Comparison of ENCODE assay signal across 10 mouse cellular contexts in the genomic region with DNA sequence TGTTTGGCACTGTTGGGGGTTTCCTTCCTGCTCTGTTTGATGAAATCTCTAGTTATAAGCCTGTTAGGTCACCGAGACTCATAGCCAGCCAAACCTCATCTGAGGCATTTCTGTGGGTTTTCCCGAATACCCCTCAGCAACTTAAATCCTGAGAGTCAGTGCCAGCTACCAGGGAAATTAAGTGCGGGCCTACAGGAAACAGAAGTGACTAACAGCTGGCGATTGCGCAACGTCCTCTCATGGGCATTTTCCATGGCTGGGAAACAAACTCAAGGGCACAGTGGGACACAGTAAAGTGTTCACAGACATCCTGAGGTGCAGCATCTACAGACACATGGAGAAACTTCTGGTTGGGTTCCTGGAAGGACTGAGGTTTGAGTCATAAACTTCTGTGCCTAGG. TPM values are rescaled to one million over a fixed set of nuclear protein-coding genes. Genes with fewer than 3 reads are reported as not detected.
A peak's percentile ranks its signal among the peaks of the same experiment; 100 is the strongest.
DNase-seq lines count a peak whose midpoint lies in the region; ATAC-seq lines count a peak whose summit lies in the region.
"Had no signal": no experiment of that assay in that cellular context is flagged by ENCODE, and none has a peak within 500 bp of the region (broad histone marks: within the 10 kb centered on the region; RNA-seq: fewer than 3 reads in every experiment).

No protein-coding gene starts in this region.

- H3K27me3 ChIP-seq in heart, embryonic 12.5 days (replicated peaks): no peaks in the 10 kb centered on the region
- H3K27me3 ChIP-seq: lung, embryonic 15.5 days had no signal

- no peaks in the 10 kb centered on the region for H3K4me1 ChIP-seq in heart, embryonic 12.5 days (replicated peaks)

- ATAC-seq in heart, embryonic 12.5 days (ENCODE audit: insufficient number of reproducible peaks, low FRiP score): no peak
- ATAC-seq: CD4-positive, CD25-positive, alpha-beta regulatory T cell, adult 4 months had no signal

- no peaks in the 10 kb centered on the region for H3K9me3 ChIP-seq in heart, embryonic 12.5 days (replicated peaks)
- H3K9me3 ChIP-seq: lung, embryonic 15.5 days had no signal

- H3K9ac ChIP-seq in heart, embryonic 12.5 days: no peak overlapping the region
- H3K9ac ChIP-seq: lung, embryonic 15.5 days had no signal

- intact Hi-C loops in heart, postnatal 14 days (cut with DNase I): no loop called here

- DNase-seq in heart, adult 18-20 months: peak; percentile 78 to 79
- peak; percentile 86 for DNase-seq in adrenal gland, postnatal 14 days
- peak; percentile 41 to 54 for DNase-seq in heart, postnatal 14 days
- DNase-seq in lung, postnatal 14 days: peak; percentile 82
- no peak for DNase-seq in ovary, postnatal 10 days (ENCODE audit: low spot score)
- no peak for DNase-seq in embryo, embryonic 10 days (ENCODE audit: low spot score)
- no peak for DNase-seq in ovary, postnatal 36 days (ENCODE audit: low spot score)

- H3K27ac ChIP-seq in heart, embryonic 12.5 days (ENCODE audit: poor library complexity, severe bottlenecking): no peak overlapping the region
- H3K27ac ChIP-seq: lung, embryonic 15.5 days had no signal

- 76% methylated on average over 6 of the region's 6 CpGs for WGBS in heart, embryonic 12.5 days

- H3K36me3 ChIP-seq in heart, embryonic 12.5 days: no peaks in the 10 kb centered on the region
- H3K36me3 ChIP-seq: lung, embryonic 15.5 days had no signal

- no peak overlapping the region for H3K4me2 ChIP-seq in heart, embryonic 12.5 days
- H3K4me2 ChIP-seq: lung, embryonic 15.5 days had no signal

- H3K4me3 ChIP-seq in heart, embryonic 12.5 days: no peak overlapping the region
- H3K4me3 ChIP-seq: lung, embryonic 15.5 days had no signal

RNA-seq across cellular contexts. Expression of a gene that starts 16.3 kb away (rescaled TPM):
- 10 to 100 TPM; 26.7 to 29.9 TPM for total RNA-seq in heart, adult 18-20 months (2021)
- 14.0 and 16.5 TPM in 2 replicates for polyA plus RNA-seq in heart, embryonic 12.5 days (2016; fragmentation: Nextera tagmentation; extraction: Ambion mirVana)
- 56.6 and 115 TPM in 2 replicates for total RNA-seq in adrenal gland, postnatal 14 days (2021)
- total RNA-seq in heart, postnatal 14 days (2021): 10 to 100 TPM; 38.4 to 44.5 TPM

Comparison
In these comparisons a context has a peak if more than half of its experiments do, and no peak if none do; other contexts are left out.
1. DNase-seq: peak in heart, adult 18-20 months (2 of 2), adrenal gland, postnatal 14 days (single experiment), heart, postnatal 14 days (2 of 2) and lung, postnatal 14 days (single experiment); none in ovary, postnatal 10 days (single experiment), embryo, embryonic 10 days (single experiment) and ovary, postnatal 36 days (single experiment).